Mouse (Mus musculus) liver, embryonic 11.5 days (tissue): Measurements from ENCODE around the gene Atg5. TPM values are rescaled to one million over a fixed set of nuclear protein-coding genes. Genes with fewer than 3 reads are reported as not detected.
A peak's percentile ranks its signal among the peaks of the same experiment; 100 is the strongest.
"Not testable (repeated sequence)": the region's sequence is repeated elsewhere in the genome, so short reads cannot be mapped to it uniquely, and the experiment has no call there.

Source experiments
- ATAC-seq: fragments of 200-750 bp; cut with Nextera tagmentation; replicated peaks from 2 replicates; pipeline ENCODE4 v1.8.0; 2017; ENCODE audit warnings: moderate number of reproducible peaks, mild to moderate bottlenecking, moderate TSS enrichment, moderate library complexity; ENCODE audit not compliant: low FRiP score
- DNase-seq: peaks from one replicate; pipeline ENCODE4 v3.0.0-alpha.2; 2017; ENCODE audit warnings: low spot score
- H3K27ac ChIP-seq: fragments of 300-500 bp; sonication (generic); 2 replicates; pipeline ENCODE4 v1.5.1; 2014; ENCODE audit warnings: mild to moderate bottlenecking, low read depth, low read length, control low read depth
- H3K27me3 ChIP-seq: fragments of 300-500 bp; sonication (generic); replicated peaks from 2 replicates; pipeline ENCODE4 v1.6.1; 2014; ENCODE audit warnings: low read length, mixed read lengths; ENCODE audit not compliant: control insufficient read depth, insufficient read depth
- H3K36me3 ChIP-seq: fragments of 300-500 bp; sonication (generic); 2 replicates; pipeline ENCODE4 v1.6.1; 2014; ENCODE audit warnings: mild to moderate bottlenecking, low read length, moderate library complexity, mixed read lengths; ENCODE audit not compliant: control insufficient read depth, insufficient read depth
- H3K4me1 ChIP-seq: fragments of 300-500 bp; sonication (generic); replicated peaks from 2 replicates; pipeline ENCODE4 v1.6.1; 2014; ENCODE audit warnings: low read length, mixed read lengths; ENCODE audit not compliant: control insufficient read depth, insufficient read depth
- H3K4me2 ChIP-seq: fragments of 300-500 bp; sonication (generic); 2 replicates; pipeline ENCODE4 v1.6.1; 2014; ENCODE audit warnings: mild to moderate bottlenecking, control low read depth, moderate library complexity
- H3K4me3 ChIP-seq: fragments of 300-500 bp; sonication (generic); 2 replicates; pipeline ENCODE4 v1.5.1; 2014; ENCODE audit warnings: low read depth, low read length, control low read depth
- H3K9ac ChIP-seq: fragments of 300-500 bp; sonication (generic); 2 replicates; pipeline ENCODE4 v1.6.1; 2014; ENCODE audit warnings: low read depth, low read length, control low read depth
- H3K9me3 ChIP-seq: fragments of 300-500 bp; sonication (generic); 2 replicates; pipeline ENCODE4 v1.6.1; 2016; ENCODE audit warnings: low read length, inconsistent platforms, mixed read lengths; ENCODE audit not compliant: control insufficient read depth
- WGBS: fragments of 180-500 bp; shearing (Covaris S2); extraction: QIAGEN DNeasy Blood & Tissue Kit; methylation state at CpG from one replicate; pipeline ENCODE4 v1.1.7; 2014; 5-methylcytosine and 5-hydroxymethylcytosine counted together
- polyA plus RNA-seq: library from polyadenylated mRNA; unstranded; fragments of >200 nt; fragmentation: Nextera tagmentation; extraction: Ambion mirVana; gene quantifications from 2 replicates; pipeline ENCODE4 v1.2.1, GENCODE M21; 2014

The Atg5 gene
- 41.2 and 46.8 TPM in 2 replicates for polyA plus RNA-seq

DNA sequence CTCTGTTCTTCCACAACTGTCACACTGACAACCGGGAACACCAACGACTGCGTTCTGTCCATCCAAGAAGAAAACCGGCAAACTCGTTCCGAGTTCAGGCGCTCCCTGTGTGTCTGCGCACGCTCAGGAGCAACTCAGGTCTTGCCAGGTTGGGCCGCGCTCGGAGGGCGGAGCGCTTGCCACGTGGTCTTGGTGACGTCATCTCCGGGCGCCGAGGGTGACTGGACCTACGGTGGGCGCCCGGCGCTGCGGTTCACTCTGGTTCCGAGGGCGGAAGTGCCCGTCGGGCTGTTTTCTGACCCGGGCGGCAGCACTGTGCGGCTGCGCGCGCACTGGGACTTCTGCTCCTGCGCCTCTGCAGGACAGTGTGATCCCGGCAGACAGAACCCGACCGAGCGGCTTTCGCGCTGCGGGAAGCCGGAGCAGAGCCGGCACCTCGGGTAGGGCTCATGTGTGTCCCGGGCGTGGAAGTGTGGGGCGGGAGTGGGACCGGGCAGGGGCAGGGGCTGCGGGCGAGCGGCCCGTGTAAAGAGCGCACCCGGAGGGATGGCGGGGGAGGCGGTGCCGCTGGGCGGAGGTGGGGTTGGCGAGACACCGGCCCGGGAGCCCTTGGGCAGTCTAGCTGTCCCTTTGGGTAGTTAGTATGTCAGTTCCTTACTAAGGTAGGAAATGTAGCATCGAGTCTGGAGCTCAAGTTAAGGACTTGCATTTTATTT is at the start of gene Atg5:
Atg5 (plus strand) TSS at position 214 of the 716 bp plus-strand sequence.
- Histone ChIP-seq H3K4me2 (peak within 1 kb of the TSS; percentile 71), H3K9ac (peak within 1 kb of the TSS; percentile 84), H3K4me3 (peak within 1 kb of the TSS; percentile 85), H3K4me1 (peaks cover 15% of the 10 kb centered on the region), H3K9me3 (no peaks in the 10 kb centered on the region), H3K27ac (peak within 1 kb of the TSS; percentile 91), H3K36me3 (no peaks in the 10 kb centered on the region), H3K27me3 (no peaks in the 10 kb centered on the region)
- DNase-seq (peak; percentile 99), ATAC-seq (peak; percentile 94)
- under 1% methylated on average over 63 of the region's 63 CpGs for WGBS

GRCm38 (mm10) chr10:44219073-44219472 is 49.1 kb upstream of the Atg5 start:
- not testable (repeated sequence) for H3K27me3 ChIP-seq, DNase-seq, H3K4me2 ChIP-seq, H3K27ac ChIP-seq, H3K4me1 ChIP-seq, H3K4me3 ChIP-seq, H3K9ac ChIP-seq, H3K36me3 ChIP-seq, ATAC-seq, H3K9me3 ChIP-seq
- 11% methylated on average over 2 of the region's 2 CpGs for WGBS

DNA sequence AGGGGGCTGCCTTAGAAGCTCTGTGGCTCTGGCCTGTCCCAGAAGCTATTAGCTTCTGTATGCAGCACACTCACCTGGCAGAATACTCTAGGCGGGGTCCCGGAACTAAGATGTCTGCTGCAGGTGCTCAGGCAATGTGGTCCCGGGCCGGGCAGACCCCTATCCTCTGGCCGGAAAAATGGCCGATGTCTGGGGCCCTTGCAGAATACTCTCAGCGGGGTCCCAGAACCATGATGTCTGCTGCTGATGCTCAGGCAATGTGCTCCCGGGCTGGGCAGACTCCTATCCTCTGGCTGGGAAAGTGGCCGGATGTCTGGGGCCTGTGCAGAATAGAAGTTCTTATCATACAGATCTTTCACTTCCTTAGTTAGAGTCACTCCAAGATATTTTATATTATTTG is 43.8 kb upstream of the Atg5 start:
- ATAC-seq = no peak
- Histone ChIP-seq H3K4me3 (no peak overlapping the region), H3K36me3 (no peaks in the 10 kb centered on the region), H3K27ac (no peak overlapping the region), H3K9me3 (no peaks in the 10 kb centered on the region), H3K4me1 (no peaks in the 10 kb centered on the region), H3K4me2 (no peak overlapping the region), H3K9ac (no peak overlapping the region), H3K27me3 (no peaks in the 10 kb centered on the region)
- 85% methylated on average over 9 of the region's 9 CpGs for WGBS
- no peak for DNase-seq

DNA sequence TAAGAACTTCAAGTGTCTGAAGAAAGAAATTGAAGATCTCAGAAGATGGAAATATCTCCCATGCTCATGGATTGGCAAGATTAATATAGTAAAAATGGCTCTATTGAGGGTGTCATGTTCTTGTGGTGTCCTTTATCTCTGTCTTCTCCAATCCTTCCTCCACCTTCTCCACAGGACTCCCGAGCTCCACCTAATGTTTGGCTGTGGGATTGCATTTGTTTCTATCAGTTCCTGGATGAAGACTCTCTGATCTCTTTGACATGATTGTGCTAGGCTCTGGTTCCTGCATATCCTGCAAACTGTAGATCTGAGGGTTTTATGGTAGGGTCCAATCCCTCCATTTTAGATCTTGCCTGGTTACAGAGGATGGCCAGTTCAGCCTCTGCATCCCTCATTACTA is 34.8 kb upstream of the Atg5 start:
- H3K27ac ChIP-seq, H3K9me3 ChIP-seq, H3K27me3 ChIP-seq, DNase-seq, H3K4me3 ChIP-seq, H3K4me2 ChIP-seq, ATAC-seq, H3K36me3 ChIP-seq, H3K9ac ChIP-seq, H3K4me1 ChIP-seq: not testable (repeated sequence)
- 0% methylated on average over 1 of the region's 1 CpGs for WGBS

DNA sequence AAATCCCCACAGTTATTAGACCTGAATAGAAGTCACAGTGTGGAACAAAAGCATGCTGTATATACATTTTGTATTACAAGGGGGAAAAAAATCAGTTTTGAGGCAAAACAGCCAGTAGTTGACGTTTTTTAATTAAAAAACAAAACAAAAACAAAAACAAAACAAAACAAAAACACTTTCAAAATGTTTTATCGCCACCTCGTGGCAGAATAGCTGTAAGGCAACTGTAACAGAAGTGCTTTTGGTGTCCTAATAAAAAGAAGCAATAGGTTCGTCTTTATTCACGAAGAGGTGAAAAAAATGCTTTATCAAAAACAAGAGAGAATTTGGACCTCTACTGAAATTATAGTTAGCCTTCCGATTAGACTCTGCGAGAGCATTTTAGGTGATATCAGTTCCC is 32.9 kb upstream of the Atg5 start:
- H3K4me1 ChIP-seq, H3K36me3 ChIP-seq, H3K27me3 ChIP-seq, H3K9ac ChIP-seq, H3K4me3 ChIP-seq, ATAC-seq, H3K9me3 ChIP-seq, H3K4me2 ChIP-seq, H3K27ac ChIP-seq, DNase-seq: not testable (repeated sequence)
- WGBS = 32% methylated on average over 7 of the region's 7 CpGs

DNA sequence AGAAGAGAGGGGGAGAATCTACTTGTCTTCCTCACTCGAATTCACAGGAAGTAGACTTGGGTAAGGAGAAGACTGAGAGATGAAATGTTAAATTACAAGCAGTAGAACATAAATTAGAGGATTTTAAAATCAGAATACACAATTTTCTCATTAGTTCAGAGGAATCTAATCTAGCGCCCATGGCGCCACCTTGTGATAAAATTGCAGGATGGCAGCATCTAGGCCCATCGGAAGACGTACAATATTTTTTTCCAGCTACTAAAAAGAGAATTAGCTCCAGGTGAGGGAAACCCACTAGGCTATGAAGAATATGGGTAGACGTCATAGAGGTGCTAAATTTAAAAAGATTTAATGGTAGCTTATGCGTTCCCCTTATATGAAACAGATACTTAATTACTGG is 11.5 kb upstream of the Atg5 start:
- DNase-seq (no peak), ATAC-seq (no peak)
- Histone ChIP-seq H3K4me3 (no peak overlapping the region), H3K4me1 (no peaks in the 10 kb centered on the region), H3K36me3 (no peaks in the 10 kb centered on the region), H3K9ac (no peak overlapping the region), H3K27ac (no peak overlapping the region), H3K4me2 (no peak overlapping the region), H3K27me3 (no peaks in the 10 kb centered on the region), H3K9me3 (no peaks in the 10 kb centered on the region)
- WGBS = 43% methylated on average over 7 of the region's 7 CpGs

DNA sequence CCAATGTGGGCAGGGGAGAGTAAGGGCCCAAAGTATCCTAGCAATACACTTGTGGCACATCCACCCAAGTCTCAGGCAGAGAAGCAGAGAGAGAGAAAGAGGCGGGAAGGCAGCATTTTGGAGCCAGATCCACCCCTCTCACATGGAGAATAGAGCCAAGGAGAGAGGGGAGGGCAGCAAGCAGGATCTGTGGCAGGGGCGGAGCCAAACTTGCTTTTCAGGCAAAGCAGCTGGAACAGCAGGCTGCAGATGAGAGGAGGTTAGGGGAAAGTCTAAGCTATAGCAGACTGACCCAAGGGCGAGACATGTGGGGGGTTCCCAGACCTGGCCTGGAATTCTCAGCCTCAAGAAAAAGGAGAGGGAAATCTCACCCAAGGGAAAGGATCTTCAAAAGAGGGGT is 2.3 kb upstream of the Atg5 start:
- H3K27ac ChIP-seq = no peak overlapping the region
- H3K9me3 ChIP-seq = no peaks in the 10 kb centered on the region
- ATAC-seq (no peak), DNase-seq (no peak)
- H3K4me2 ChIP-seq = no peak overlapping the region
- no peak overlapping the region for H3K9ac ChIP-seq
- 79% methylated on average over 3 of the region's 3 CpGs for WGBS
- no peaks in the 10 kb centered on the region for H3K36me3 ChIP-seq
- no peaks in the 10 kb centered on the region for H3K27me3 ChIP-seq
- H3K4me1 ChIP-seq = peaks cover 15% of the 10 kb centered on the region
- no peak overlapping the region for H3K4me3 ChIP-seq

GRCm38 (mm10) chr10:44266561-44266960 is 1.6 kb upstream of the Atg5 start:
- H3K4me2 ChIP-seq = peak overlapping the region; percentile 71
- H3K36me3 ChIP-seq = no peaks in the 10 kb centered on the region
- H3K27ac ChIP-seq = no peak overlapping the region
- no peak overlapping the region for H3K9ac ChIP-seq
- DNase-seq = no peak
- peaks cover 15% of the 10 kb centered on the region for H3K4me1 ChIP-seq
- H3K4me3 ChIP-seq = peak overlapping the region; percentile 85; the same call in 1 of the 2 replicates
- H3K27me3 ChIP-seq = no peaks in the 10 kb centered on the region
- ATAC-seq = no peak
- H3K9me3 ChIP-seq = no peaks in the 10 kb centered on the region

GRCm38 (mm10) chr10:44267426-44268142 is 574 bp upstream of the Atg5 start:
- Histone ChIP-seq H3K9ac (peak overlapping the region; percentile 84), H3K27me3 (no peaks in the 10 kb centered on the region), H3K4me3 (peak overlapping the region; percentile 85), H3K4me2 (peak overlapping the region; percentile 71), H3K36me3 (no peaks in the 10 kb centered on the region), H3K4me1 (peaks cover 15% of the 10 kb centered on the region), H3K27ac (0 out of 2 replicates have a peak overlapping the region, but pooled peaks have one; percentile 33), H3K9me3 (no peaks in the 10 kb centered on the region)
- peak; percentile 27 for ATAC-seq
- no peak for DNase-seq
- WGBS = 5% methylated on average over 11 of the region's 11 CpGs
